Mouse (Mus musculus) left cerebral cortex, postnatal 36 days (tissue): ENCODE data around the gene Hist1h2ac. TPM values are rescaled to one million over a fixed set of nuclear protein-coding genes. Genes with fewer than 3 reads are reported as not detected.
"Not testable (repeated sequence)": the region's sequence is repeated elsewhere in the genome, so short reads cannot be mapped to it uniquely, and the experiment has no call there.

Experiments
- DNase-seq, 2 experiments: peaks; one replicate each; pipeline ENCODE4 v3.0.0; 2021 to 2022; ENCODE audit warnings: low spot score in 2 of 2, mixed read lengths in 1 of 2
- intact Hi-C: fragments of 180-260 bp; cut with DNase I; formaldehyde crosslinking; loops from one replicate; pipeline ENCODE4 v1.15.1; 2025
- microRNA-seq: library from miRNA; unstranded; fragments of <30 nt; microRNA quantifications from one replicate; pipeline ENCODE4 v1.2.0, GENCODE M21; 2022
- total RNA-seq, 2 experiments: library from RNA; stranded (reverse); gene quantifications; 2 replicates each; pipeline ENCODE4 v1.2.3; 2021

Gene Hist1h2ac
- total RNA-seq, 2 experiments from 2014 or later: 2.5 to 2.9 TPM

DNA sequence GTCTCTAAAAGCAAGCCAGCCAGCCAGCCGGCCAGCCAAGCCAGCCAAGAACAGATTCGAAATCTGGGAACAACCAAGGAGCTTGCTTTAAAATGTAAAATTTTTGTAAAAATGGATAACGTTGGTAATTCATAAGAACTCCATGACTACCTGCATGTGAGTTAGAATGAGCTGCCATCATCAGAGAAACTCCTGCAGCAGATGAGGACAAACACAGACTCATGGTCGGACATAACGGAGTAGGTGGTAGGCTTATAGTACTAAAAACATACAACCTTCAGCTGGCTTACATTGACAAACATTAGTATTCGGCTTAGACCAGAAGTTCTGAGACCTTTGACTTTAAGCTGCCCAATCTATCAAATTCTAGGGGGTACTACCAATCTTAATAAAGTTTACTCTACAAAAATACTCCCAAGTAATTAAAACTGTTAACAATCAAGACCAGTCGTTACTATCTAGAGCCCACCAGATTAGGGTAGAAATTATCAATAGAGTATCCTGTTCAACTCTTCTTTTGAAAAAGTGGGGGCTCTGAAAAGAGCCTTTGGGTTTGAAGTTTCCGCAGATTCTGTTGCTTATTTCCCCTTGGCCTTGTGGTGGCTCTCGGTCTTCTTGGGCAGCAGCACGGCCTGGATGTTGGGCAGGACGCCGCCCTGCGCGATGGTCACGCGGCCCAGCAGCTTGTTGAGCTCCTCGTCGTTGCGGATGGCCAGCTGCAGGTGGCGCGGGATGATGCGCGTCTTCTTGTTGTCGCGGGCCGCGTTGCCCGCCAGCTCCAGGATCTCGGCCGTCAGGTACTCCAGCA, 597 bp downstream of the Hist1h2ac start:
- intact Hi-C loops: loop anchor here (1.0 to 10.0 kb wide), 4 partner anchors 62 to 1958 kb away; partner anchors contain the start of genes Hist1h2ah, Hist1h2be, Hist1h2bk and Hist1h2bm
- not testable (repeated sequence) for DNase-seq

GRCm38 (mm10) chr13:23682623-23682946, 1.2 kb downstream of the Hist1h2ac start:
- no peak for DNase-seq
- intact Hi-C loops: loop anchor here (5.0 to 10.0 kb wide), 3 partner anchors 95 to 1958 kb away; partner anchors contain the start of genes Hist1h2ah, Hist1h2bk and Hist1h2bm

DNA sequence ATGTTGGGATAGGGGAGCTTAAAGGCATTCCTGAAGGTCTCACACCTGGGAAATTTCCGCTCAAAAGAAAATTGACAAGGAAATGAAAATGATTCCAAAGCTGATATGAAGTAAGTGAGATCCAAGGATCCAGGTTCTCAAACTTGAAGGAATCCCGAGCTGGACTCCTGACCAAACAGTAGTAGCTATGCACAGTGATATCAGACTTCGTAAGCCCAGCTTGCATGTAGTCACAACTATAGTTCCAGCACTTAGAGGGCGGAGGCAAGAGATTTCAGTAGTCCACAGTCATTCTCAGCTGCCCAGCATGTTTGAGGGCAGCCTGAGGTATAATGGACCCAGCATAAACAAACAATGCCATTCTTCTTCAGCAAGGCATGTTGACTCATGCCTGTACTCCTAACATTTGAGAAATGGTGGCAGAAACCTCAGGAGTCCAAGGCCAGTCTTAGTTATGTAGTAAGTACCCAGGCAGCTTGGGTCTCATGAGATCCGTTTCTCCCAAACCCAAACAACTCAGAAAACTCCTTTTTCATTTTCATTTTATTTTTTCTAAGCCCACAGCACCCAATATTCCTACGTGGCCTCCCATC, 1.7 kb downstream of the Hist1h2ac start:
- DNase-seq: no peak
- intact Hi-C loops: loop anchor here (5.0 to 10.0 kb wide), 3 partner anchors 95 to 1957 kb away; partner anchors contain the start of genes Hist1h2ah, Hist1h2bk and Hist1h2bm

- DNase-seq: no peak
- intact Hi-C loops: no loop called here
Measured at GRCm38 (mm10) chr13:23662536-23662935, 21.2 kb downstream of the Hist1h2ac start.

DNA sequence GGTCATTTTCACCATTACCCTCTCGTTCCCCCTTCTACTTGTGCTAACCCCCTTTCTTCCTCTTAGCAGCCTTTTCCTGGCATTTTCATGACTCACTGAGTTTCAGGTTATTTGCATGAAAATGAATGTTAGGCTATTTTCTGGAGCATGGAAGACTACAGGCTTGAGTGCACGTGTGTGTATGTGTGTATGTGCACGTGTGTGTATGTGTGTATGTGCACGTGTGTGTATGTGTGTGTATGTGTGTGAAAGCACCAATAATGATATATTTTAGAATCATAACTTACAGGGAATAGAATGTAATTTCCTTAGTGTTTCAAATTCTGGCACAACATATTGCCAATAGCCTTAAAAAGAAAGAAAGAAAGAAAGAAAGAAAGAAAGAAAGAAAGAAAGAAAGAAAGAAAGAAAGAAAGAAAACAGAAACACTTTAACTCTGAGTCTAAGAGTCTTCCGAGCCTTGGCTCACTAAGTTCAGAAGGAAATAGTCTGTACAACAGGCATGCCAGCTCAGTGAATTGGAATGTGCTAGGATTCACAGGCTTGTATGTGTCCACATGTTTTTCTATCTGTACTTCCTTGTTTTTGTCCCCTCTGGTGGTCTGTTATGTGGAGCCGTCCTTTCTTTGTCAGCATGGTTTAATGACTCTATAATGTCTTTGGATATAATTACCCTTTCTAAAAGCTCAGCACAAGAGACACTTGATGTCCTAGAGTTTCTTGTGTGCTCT, 23.9 kb downstream of the Hist1h2ac start:
- no peak for DNase-seq
- intact Hi-C loops: no loop called here

Small RNA genes within 50 kb of the gene (microRNA-seq; reads per million reads assigned to microRNA genes)
- not detected for gene Gm44350

Other genes starting within 250 kb of the Hist1h2ac start
- gene Btn1a1, start 218.0 kb downstream of the Hist1h2ac start, total RNA-seq: not detected
- gene Btn2a2, start 195.1 kb downstream of the Hist1h2ac start, total RNA-seq: 1 to 10 TPM in 1 of 2 experiments, under 1 TPM in 1; 0.93 to 1.5 TPM
- gene Hist1h4h, start 152.9 kb downstream of the Hist1h2ac start, total RNA-seq: 100 to 1,000 TPM; 319 to 326 TPM
- 1 to 10 TPM; 6.2 to 7.0 TPM for gene Hist1h2af, start 150.0 kb downstream of the Hist1h2ac start, total RNA-seq
- 1 to 10 TPM; 3.6 to 4.6 TPM for gene Hist1h3g, start 148.5 kb downstream of the Hist1h2ac start, total RNA-seq
- 1 to 10 TPM in 1 of 2 experiments, under 1 TPM in 1; 0.79 to 1.2 TPM for gene Hist1h2bh, start 140.6 kb downstream of the Hist1h2ac start, total RNA-seq
- 10 to 100 TPM; 17.9 to 18.2 TPM for gene Hist1h3f, start 139.9 kb downstream of the Hist1h2ac start, total RNA-seq
- gene Hist1h4f, start 132.3 kb downstream of the Hist1h2ac start, total RNA-seq: 100 to 1,000 TPM; 173 to 184 TPM
- 1 to 10 TPM; 4.7 to 6.5 TPM for gene Hist1h1d, start 130.7 kb downstream of the Hist1h2ac start, total RNA-seq
- 10 to 100 TPM; 46.6 to 51.6 TPM for gene Hist1h3e, start 121.6 kb downstream of the Hist1h2ac start, total RNA-seq
- 1 to 10 TPM; 6.2 to 7.8 TPM for gene Hist1h2ae, start 112.7 kb downstream of the Hist1h2ac start, total RNA-seq
- 10 to 100 TPM; 86.3 to 99.7 TPM for gene Hist1h2bg, start 112.6 kb downstream of the Hist1h2ac start, total RNA-seq
- 10 to 100 TPM; 20.6 to 28.9 TPM for gene Hist1h2bf, start 109.8 kb downstream of the Hist1h2ac start, total RNA-seq
- 1 to 10 TPM; 3.1 to 8.2 TPM for gene Hist1h2ad, start 109.6 kb downstream of the Hist1h2ac start, total RNA-seq
- gene Hist1h3d, start 108.2 kb downstream of the Hist1h2ac start, total RNA-seq: 10 to 100 TPM in 1 of 2 experiments, 1 to 10 TPM in 1; 7.7 to 10.8 TPM
- gene Hist1h4d, start 102.3 kb downstream of the Hist1h2ac start, total RNA-seq: 100 to 1,000 TPM; 160 to 166 TPM
- 1 to 10 TPM; 7.0 to 7.4 TPM for gene Hist1h2be, start 62.8 kb downstream of the Hist1h2ac start, total RNA-seq
- 10 to 100 TPM; 70.8 to 73.2 TPM for gene Hist1h1e, start 61.4 kb downstream of the Hist1h2ac start, total RNA-seq
- 10 to 100 TPM; 32.1 to 33.8 TPM for gene Hist1h2bc, start 251 bp upstream of the Hist1h2ac start, total RNA-seq
- gene Hist1h1t, start 11.9 kb upstream of the Hist1h2ac start, total RNA-seq: not detected
- 100 to 1,000 TPM; 107 to 117 TPM for gene Hist1h4c, start 14.5 kb upstream of the Hist1h2ac start, total RNA-seq
- 1 to 10 TPM; 2.4 to 3.7 TPM for gene Hfe, start 26.9 kb upstream of the Hist1h2ac start, total RNA-seq
- 10 to 100 TPM; 68.2 to 74.7 TPM for gene Hist1h1c, start 54.9 kb upstream of the Hist1h2ac start, total RNA-seq
- 1 to 10 TPM; 1.9 to 2.6 TPM for gene Hist1h3c, start 61.7 kb upstream of the Hist1h2ac start, total RNA-seq
- 10 to 100 TPM; 17.9 to 19.8 TPM for gene Hist1h2bb, start 62.8 kb upstream of the Hist1h2ac start, total RNA-seq
- 10 to 100 TPM; 28.3 to 44.5 TPM for gene Hist1h2ab, start 67.2 kb upstream of the Hist1h2ac start, total RNA-seq
- gene Hist1h3b, start 68.3 kb upstream of the Hist1h2ac start, total RNA-seq: 10 to 100 TPM in 1 of 2 experiments, 1 to 10 TPM in 1; 9.7 to 14.5 TPM
- gene Hist1h4b, start 73.1 kb upstream of the Hist1h2ac start, total RNA-seq: 10 to 100 TPM; 87.5 to 90.3 TPM
- 10 to 100 TPM; 62.2 to 71.7 TPM for gene Hist1h4a, start 77.3 kb upstream of the Hist1h2ac start, total RNA-seq
- gene Hist1h3a, start 78.4 kb upstream of the Hist1h2ac start, total RNA-seq: 10 to 100 TPM; 41.3 to 42.8 TPM
- gene Hist1h1a, start 79.7 kb upstream of the Hist1h2ac start, total RNA-seq: 10 to 100 TPM; 26.1 to 28.4 TPM
- not detected for gene Trim38, start 86.0 kb upstream of the Hist1h2ac start, total RNA-seq
- gene Slc17a2, start 123.0 kb upstream of the Hist1h2ac start, total RNA-seq: not detected
- not detected for gene Slc17a3, start 155.5 kb upstream of the Hist1h2ac start, total RNA-seq
- gene Slc17a1, start 183.8 kb upstream of the Hist1h2ac start, total RNA-seq: not detected
- not detected for gene Slc17a4, start 231.1 kb upstream of the Hist1h2ac start, total RNA-seq